8 mouse cellular contexts compared by ENCODE assay signal in genomic region chr12:73964291-73965281, GRCm38 (mm10). TPM values are rescaled to one million over a fixed set of nuclear protein-coding genes. Genes with fewer than 3 reads are reported as not detected.
A peak's percentile ranks its signal among the peaks of the same experiment; 100 is the strongest.
DNase-seq lines count a peak whose midpoint lies in the region; ATAC-seq lines count a peak whose summit lies in the region.

TSS of gene Snapc1 (plus strand) at chr12:73964481.

- no peaks in the 10 kb centered on the region for H3K9me3 ChIP-seq in hindbrain, embryonic 15.5 days

- ATAC-seq in hindbrain, embryonic 15.5 days (ENCODE audit: low FRiP score, low read depth) = peak; percentile 100

- peak within 1 kb of the TSS; percentile 62 for H3K4me2 ChIP-seq in hindbrain, embryonic 15.5 days

- H3K9ac ChIP-seq in hindbrain, embryonic 15.5 days = peak within 1 kb of the TSS; percentile 76

- H3K4me3 ChIP-seq in hindbrain, embryonic 15.5 days = peak within 1 kb of the TSS; percentile 85

- no peaks in the 10 kb centered on the region for H3K27me3 ChIP-seq in hindbrain, embryonic 15.5 days

- peak within 1 kb of the TSS; percentile 82 for H3K27ac ChIP-seq in hindbrain, embryonic 15.5 days (replicated peaks)

- peaks cover 19% of the 10 kb centered on the region for H3K36me3 ChIP-seq in hindbrain, embryonic 15.5 days

- peak; percentile 97 for DNase-seq in T-cell, adult 2 months (ENCODE audit: low spot score)
- peak; percentile 97 to 99 for DNase-seq in cerebellum, postnatal 36 days
- peak; percentile 96 to 99 for DNase-seq in frontal cortex, postnatal 36 days (ENCODE audit: low spot score in 2 of 2)
- peak; percentile 96 for DNase-seq in left cerebral cortex, adult 11 months (ENCODE audit: low spot score)
- DNase-seq in lung, postnatal 4 days = peak; percentile 95 to 97
- peak; percentile 94 for DNase-seq in retina, postnatal 7 days (ENCODE audit: low read depth, low spot score)
- peak; percentile 86 for DNase-seq in urinary bladder, adult 2 months (ENCODE audit: low spot score)

- H3K4me1 ChIP-seq in hindbrain, embryonic 15.5 days (replicated peaks) = peaks cover 16% of the 10 kb centered on the region

- 1% methylated on average over 60 of the region's 60 CpGs for WGBS in hindbrain, embryonic 15.5 days

RNA-seq across cellular contexts. Expression of gene Snapc1, which starts in this region (rescaled TPM):
- 34.9 and 38.6 TPM in 2 replicates for polyA plus RNA-seq in hindbrain, embryonic 15.5 days (2015; fragmentation: Nextera tagmentation; extraction: Ambion mirVana)
- polyA plus RNA-seq in urinary bladder, adult 2 months (2012; rRNA removed) = 15.3 and 18.1 TPM in 2 replicates

Comparison
In these comparisons a context has a peak if more than half of its experiments do, and no peak if none do; other contexts are left out.
1. Peak in every context shown above with its lines: DNase-seq, ATAC-seq, H3K4me3 ChIP-seq and H3K27ac ChIP-seq.